Mouse (Mus musculus) liver, postnatal 0 days (tissue): ENCODE data around the gene Rlf.

ENCODE experiments used
- CTCF ChIP-seq: sonication (generic); IDR thresholded peaks from 2 replicates; pipeline ENCODE4 v1.5.1; 2016; ENCODE audit warnings: antibody characterized with exemption, low read depth
- EP300 ChIP-seq: IDR thresholded peaks from 2 replicates; pipeline ENCODE4 v1.6.1; 2016; ENCODE audit warnings: antibody characterized with exemption, low read depth, mild to moderate bottlenecking

DNA sequence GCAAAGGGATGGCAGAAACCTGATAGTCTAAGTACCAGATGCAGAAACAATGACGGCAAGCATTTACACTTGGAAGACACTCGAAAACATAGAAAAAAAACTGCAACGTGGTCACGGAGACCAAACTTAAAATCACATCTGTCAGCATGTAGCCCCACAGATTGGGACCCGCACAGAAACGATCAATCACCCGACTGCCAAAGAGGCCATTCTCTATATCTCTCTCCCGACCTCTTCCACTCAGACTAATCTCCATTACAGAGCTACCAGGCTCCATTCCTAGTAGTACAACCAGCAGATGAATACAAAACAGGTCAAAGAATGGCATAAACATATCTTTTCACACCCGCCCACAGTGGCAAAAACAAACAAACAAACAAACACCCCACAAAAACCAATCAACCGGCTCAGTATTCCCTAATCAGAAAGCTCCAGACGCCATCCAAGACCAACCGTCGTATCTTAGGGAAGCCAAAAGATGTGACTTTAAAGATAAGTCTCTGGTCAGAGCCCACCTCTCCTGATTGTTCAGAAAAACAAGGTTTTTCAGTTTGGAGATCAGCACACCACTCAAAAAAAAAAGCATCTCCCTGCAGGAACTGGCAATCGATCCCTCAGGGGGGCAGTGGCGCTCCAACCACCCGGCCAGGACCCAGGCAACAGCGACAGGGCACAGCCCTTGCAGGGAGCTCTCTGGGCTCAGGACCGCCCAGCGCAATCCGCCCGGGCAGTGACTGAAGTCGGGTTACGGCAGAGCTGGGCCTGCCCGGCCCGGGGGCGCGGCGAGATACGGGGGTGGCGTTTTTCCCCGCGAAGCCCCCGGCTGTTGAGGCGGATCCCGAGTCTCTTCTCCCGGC is 720 bp downstream of the Rlf start:
- TF ChIP-seq CTCF: peak; percentile 42
- peak; percentile 89 for TF ChIP-seq EP300
